Mouse (Mus musculus) hindbrain, embryonic 13.5 days (tissue): Measurements from ENCODE around the gene C130060K24Rik. TPM values are rescaled to one million over a fixed set of nuclear protein-coding genes. Genes with fewer than 3 reads are reported as not detected.

Source experiments
- ATAC-seq: fragments of 200-750 bp; cut with Nextera tagmentation; 2 replicates; pipeline ENCODE4 v1.8.0; 2017; ENCODE audit warnings: moderate TSS enrichment; ENCODE audit not compliant: low FRiP score
- H3K27ac ChIP-seq: fragments of 300-500 bp; sonication (generic); 2 replicates; pipeline ENCODE4 v1.5.1; 2015; ENCODE audit warnings: inconsistent platforms, mild to moderate bottlenecking, moderate library complexity
- H3K27me3 ChIP-seq: fragments of 300-500 bp; sonication (generic); 2 replicates; pipeline ENCODE4 v1.6.1; 2015; ENCODE audit warnings: mild to moderate bottlenecking, inconsistent platforms
- H3K36me3 ChIP-seq: fragments of 300-500 bp; sonication (generic); 2 replicates; pipeline ENCODE4 v1.6.1; 2015; ENCODE audit warnings: mild to moderate bottlenecking, inconsistent platforms
- H3K4me1 ChIP-seq: fragments of 300-500 bp; sonication (generic); replicated peaks from 2 replicates; pipeline ENCODE4 v1.6.1; 2015; ENCODE audit warnings: inconsistent platforms
- H3K4me2 ChIP-seq: fragments of 300-500 bp; sonication (generic); 2 replicates; pipeline ENCODE4 v1.6.1; 2015; ENCODE audit warnings: inconsistent platforms, mild to moderate bottlenecking, moderate library complexity
- H3K4me3 ChIP-seq: fragments of 300-500 bp; sonication (generic); 2 replicates; pipeline ENCODE4 v1.5.1; 2015; ENCODE audit warnings: mild to moderate bottlenecking, inconsistent platforms
- H3K9ac ChIP-seq: fragments of 300-500 bp; sonication (generic); 2 replicates; pipeline ENCODE4 v1.6.1; 2015; ENCODE audit warnings: mild to moderate bottlenecking, inconsistent platforms
- H3K9me3 ChIP-seq: fragments of 300-500 bp; sonication (generic); 2 replicates; pipeline ENCODE4 v1.6.1; 2016; ENCODE audit warnings: inconsistent platforms
- WGBS: fragments of 180-500 bp; shearing (Covaris S2); methylation state at CpG from one replicate; pipeline ENCODE4 v1.1.7; 2015; 5-methylcytosine and 5-hydroxymethylcytosine counted together
- polyA plus RNA-seq: library from polyadenylated mRNA; unstranded; fragments of >200 nt; fragmentation: Nextera tagmentation; extraction: Ambion mirVana; gene quantifications from 2 replicates; pipeline ENCODE4 v1.2.1, GENCODE M21; 2015

Gene C130060K24Rik
- polyA plus RNA-seq, 1 experiment from 2014 or later: 1.3 TPM

GRCm38 (mm10) chr6:65470320-65470719, 89.4 kb downstream of the C130060K24Rik start:
- Histone ChIP-seq H3K9me3 (no peaks in the 10 kb centered on the region), H3K4me1 (no peaks in the 10 kb centered on the region), H3K9ac (no peak overlapping the region), H3K4me3 (no peak overlapping the region), H3K27me3 (no peaks in the 10 kb centered on the region), H3K4me2 (no peak overlapping the region), H3K27ac (no peak overlapping the region), H3K36me3 (no peaks in the 10 kb centered on the region)
- peak; percentile 63; the same call in 1 of the 2 replicates for ATAC-seq
- 71% methylated on average over 5 of the region's 5 CpGs for WGBS

GRCm38 (mm10) chr6:65472455-65472854, 91.5 kb downstream of the C130060K24Rik start:
- Histone ChIP-seq H3K9ac (no peak overlapping the region), H3K27ac (no peak overlapping the region), H3K36me3 (no peaks in the 10 kb centered on the region), H3K4me1 (no peaks in the 10 kb centered on the region), H3K4me3 (no peak overlapping the region), H3K4me2 (no peak overlapping the region), H3K27me3 (no peaks in the 10 kb centered on the region), H3K9me3 (no peaks in the 10 kb centered on the region)
- ATAC-seq: no peak
- WGBS: 91% methylated on average over 7 of the region's 7 CpGs

GRCm38 (mm10) chr6:65498786-65499185, 117.9 kb downstream of the C130060K24Rik start:
- H3K27me3 ChIP-seq: no peaks in the 10 kb centered on the region
- no peaks in the 10 kb centered on the region for H3K9me3 ChIP-seq
- no peak for ATAC-seq
- H3K9ac ChIP-seq: no peak overlapping the region
- H3K4me1 ChIP-seq: no peaks in the 10 kb centered on the region
- no peak overlapping the region for H3K4me3 ChIP-seq
- H3K4me2 ChIP-seq: no peak overlapping the region
- H3K27ac ChIP-seq: no peak overlapping the region
- no peaks in the 10 kb centered on the region for H3K36me3 ChIP-seq

Other genes with a start within 250 kb of the C130060K24Rik start
- gene Hpgds, start 236.2 kb upstream of the C130060K24Rik start, polyA plus RNA-seq: 8.6 and 9.0 TPM in 2 replicates
- gene Tnip3, start 144.2 kb downstream of the C130060K24Rik start, polyA plus RNA-seq: not detected in 2 replicates